Mouse (Mus musculus) liver, embryonic 13.5 days (tissue): ENCODE data around the gene Tfr2. TPM values are rescaled to one million over a fixed set of nuclear protein-coding genes. Genes with fewer than 3 reads are reported as not detected.

Experiments
- ATAC-seq: fragments of 200-750 bp; cut with Nextera tagmentation; 2 replicates; pipeline ENCODE4 v1.8.0; 2017; ENCODE audit warnings: low read depth, mild to moderate bottlenecking, moderate number of reproducible peaks, moderate library complexity
- DNase-seq: peaks from one replicate; pipeline ENCODE4 v3.0.0; 2022
- H3K27ac ChIP-seq: fragments of 300-500 bp; sonication (generic); 2 replicates; pipeline ENCODE4 v1.5.1; 2015; ENCODE audit warnings: moderate library complexity, mild to moderate bottlenecking, inconsistent platforms
- H3K27me3 ChIP-seq: fragments of 300-500 bp; sonication (generic); 2 replicates; pipeline ENCODE4 v1.6.1; 2015; ENCODE audit warnings: mild to moderate bottlenecking, inconsistent platforms
- H3K36me3 ChIP-seq: fragments of 300-500 bp; sonication (generic); 2 replicates; pipeline ENCODE4 v1.6.1; 2015; ENCODE audit warnings: mild to moderate bottlenecking, inconsistent platforms
- H3K4me1 ChIP-seq: fragments of 300-500 bp; sonication (generic); replicated peaks from 2 replicates; pipeline ENCODE4 v1.6.1; 2015; ENCODE audit warnings: inconsistent platforms
- H3K4me2 ChIP-seq: fragments of 300-500 bp; sonication (generic); 2 replicates; pipeline ENCODE4 v1.6.1; 2015; ENCODE audit warnings: inconsistent platforms, mild to moderate bottlenecking, moderate library complexity
- H3K4me3 ChIP-seq: fragments of 300-500 bp; sonication (generic); replicated peaks from 2 replicates; pipeline ENCODE4 v1.5.1; 2015; ENCODE audit warnings: mild to moderate bottlenecking, inconsistent platforms
- H3K9ac ChIP-seq: fragments of 300-500 bp; sonication (generic); 2 replicates; pipeline ENCODE4 v1.6.1; 2015; ENCODE audit warnings: mild to moderate bottlenecking, inconsistent platforms
- H3K9me3 ChIP-seq: fragments of 300-500 bp; sonication (generic); replicated peaks from 2 replicates; pipeline ENCODE4 v1.6.1; 2016; ENCODE audit warnings: inconsistent platforms
- WGBS: fragments of 180-500 bp; shearing (Covaris S2); methylation state at CpG from one replicate; pipeline ENCODE4 v1.1.7; 2015; ENCODE audit not compliant: insufficient replicate concordance; 5-methylcytosine and 5-hydroxymethylcytosine counted together
- polyA plus RNA-seq: library from polyadenylated mRNA; unstranded; fragments of >200 nt; fragmentation: Nextera tagmentation; extraction: Ambion mirVana; gene quantifications from 2 replicates; pipeline ENCODE4 v1.2.1, GENCODE M21; 2015

The Tfr2 gene
- polyA plus RNA-seq, 1 experiment from 2014 or later, result 41.5 TPM

- no peaks in the 10 kb centered on the region for H3K36me3 ChIP-seq
- WGBS, result 67% methylated on average over 7 of the region's 7 CpGs
- H3K27me3 ChIP-seq, result peaks cover 9% of the 10 kb centered on the region; the same call in 1 of the 2 replicates
- no peak overlapping the region for H3K4me2 ChIP-seq
- ATAC-seq, result no peak
- H3K27ac ChIP-seq, result no peak overlapping the region
- no peaks in the 10 kb centered on the region for H3K9me3 ChIP-seq
- DNase-seq, result no peak
- H3K9ac ChIP-seq, result no peak overlapping the region
- no peak overlapping the region for H3K4me3 ChIP-seq
- H3K4me1 ChIP-seq, result 0 out of 2 replicates have a peak, but pooled peaks cover 4% of the 10 kb centered on the region
Observed at GRCm38 (mm10) chr5:137539291-137539801, 30.3 kb upstream of the Tfr2 start.

GRCm38 (mm10) chr5:137540991-137541390, 28.6 kb upstream of the Tfr2 start:
- H3K4me1 ChIP-seq, result no peaks in the 10 kb centered on the region
- WGBS, result 69% methylated on average over 6 of the region's 6 CpGs
- no peak overlapping the region for H3K4me3 ChIP-seq
- no peak overlapping the region for H3K27ac ChIP-seq
- ATAC-seq (no peak), DNase-seq (no peak)
- peaks cover 13% of the 10 kb centered on the region; the same call in 1 of the 2 replicates for H3K27me3 ChIP-seq
- H3K36me3 ChIP-seq, result no peaks in the 10 kb centered on the region
- no peaks in the 10 kb centered on the region for H3K9me3 ChIP-seq
- H3K9ac ChIP-seq, result no peak overlapping the region
- H3K4me2 ChIP-seq, result no peak overlapping the region

GRCm38 (mm10) chr5:137541768-137542540, 27.7 kb upstream of the Tfr2 start:
- Histone ChIP-seq H3K27ac (no peak overlapping the region), H3K9me3 (no peaks in the 10 kb centered on the region), H3K9ac (no peak overlapping the region), H3K27me3 (peaks cover 13% of the 10 kb centered on the region; the same call in 1 of the 2 replicates), H3K4me3 (no peak overlapping the region), H3K36me3 (no peaks in the 10 kb centered on the region), H3K4me1 (no peaks in the 10 kb centered on the region), H3K4me2 (no peak overlapping the region)
- DNase-seq (no peak), ATAC-seq (no peak)
- 60% methylated on average over 5 of the region's 5 CpGs for WGBS

- no peaks in the 10 kb centered on the region for H3K9me3 ChIP-seq
- WGBS, result 60% methylated on average over 6 of the region's 6 CpGs
- ATAC-seq (no peak), DNase-seq (no peak)
- H3K27me3 ChIP-seq, result 0 out of 2 replicates have a peak, but pooled peaks cover 4% of the 10 kb centered on the region
- no peak overlapping the region for H3K4me2 ChIP-seq
- no peak overlapping the region for H3K9ac ChIP-seq
- no peak overlapping the region for H3K27ac ChIP-seq
- no peaks in the 10 kb centered on the region for H3K36me3 ChIP-seq
- no peak overlapping the region for H3K4me3 ChIP-seq
- no peaks in the 10 kb centered on the region for H3K4me1 ChIP-seq
Observed at GRCm38 (mm10) chr5:137544926-137545325, 24.7 kb upstream of the Tfr2 start.

- DNase-seq, result no peak
- no peaks in the 10 kb centered on the region for H3K36me3 ChIP-seq
- 54% methylated on average over 4 of the region's 4 CpGs for WGBS
Observed at GRCm38 (mm10) chr5:137545596-137545995, 24.0 kb upstream of the Tfr2 start.

GRCm38 (mm10) chr5:137549840-137550239, 19.8 kb upstream of the Tfr2 start:
- 67% methylated on average over 2 of the region's 2 CpGs for WGBS
- no peak for ATAC-seq
- H3K36me3 ChIP-seq, result no peaks in the 10 kb centered on the region
- H3K4me2 ChIP-seq, result no peak overlapping the region
- DNase-seq, result no peak
- no peak overlapping the region for H3K9ac ChIP-seq
- no peak overlapping the region for H3K4me3 ChIP-seq
- H3K9me3 ChIP-seq, result no peaks in the 10 kb centered on the region
- peaks cover 9% of the 10 kb centered on the region for H3K4me1 ChIP-seq
- H3K27ac ChIP-seq, result no peak overlapping the region
- peaks cover 40% of the 10 kb centered on the region for H3K27me3 ChIP-seq

More at GRCm38 (mm10) chr5:137545596-137545995, 24.0 kb upstream of the Tfr2 start:
- no peaks in the 10 kb centered on the region for H3K9me3 ChIP-seq
- no peak overlapping the region for H3K27ac ChIP-seq
- no peak overlapping the region for H3K9ac ChIP-seq
- ATAC-seq, result no peak
- no peaks in the 10 kb centered on the region for H3K4me1 ChIP-seq
- H3K4me2 ChIP-seq, result no peak overlapping the region
- H3K4me3 ChIP-seq, result no peak overlapping the region
- H3K27me3 ChIP-seq, result peaks cover 7% of the 10 kb centered on the region; the same call in 1 of the 2 replicates

- 0 out of 2 replicates have a peak, but pooled peaks cover 4% of the 10 kb centered on the region for H3K9me3 ChIP-seq
- WGBS, result 65% methylated on average over 5 of the region's 5 CpGs
- H3K4me1 ChIP-seq, result peaks cover 9% of the 10 kb centered on the region
- no peak overlapping the region for H3K27ac ChIP-seq
- ATAC-seq, result no peak
- no peak overlapping the region for H3K4me2 ChIP-seq
- H3K27me3 ChIP-seq, result peaks cover 43% of the 10 kb centered on the region
- H3K36me3 ChIP-seq, result no peaks in the 10 kb centered on the region
- no peak overlapping the region for H3K9ac ChIP-seq
- no peak for DNase-seq
- no peak overlapping the region for H3K4me3 ChIP-seq
Observed at GRCm38 (mm10) chr5:137551119-137551518, 18.5 kb upstream of the Tfr2 start.

GRCm38 (mm10) chr5:137553000-137553399, 16.6 kb upstream of the Tfr2 start:
- H3K4me3 ChIP-seq, result 0 out of 2 replicates have a peak overlapping the region, but pooled peaks have one; percentile 21
- ATAC-seq (no peak), DNase-seq (no peak)
- H3K27ac ChIP-seq, result no peak overlapping the region
- H3K36me3 ChIP-seq, result no peaks in the 10 kb centered on the region
- 26% methylated on average over 6 of the region's 6 CpGs for WGBS
- H3K4me1 ChIP-seq, result peaks cover 9% of the 10 kb centered on the region
- 0 out of 2 replicates have a peak, but pooled peaks cover 4% of the 10 kb centered on the region for H3K9me3 ChIP-seq
- peaks cover 43% of the 10 kb centered on the region for H3K27me3 ChIP-seq
- peak overlapping the region; percentile 31 for H3K4me2 ChIP-seq
- no peak overlapping the region for H3K9ac ChIP-seq

GRCm38 (mm10) chr5:137553411-137553837, 16.2 kb upstream of the Tfr2 start, which contains the start of gene Actl6b:
Gene Actl6b (plus strand): TSS chr5:137553517.
- WGBS, result 1% methylated on average over 37 of the region's 37 CpGs
- H3K27me3 ChIP-seq, result peaks cover 46% of the 10 kb centered on the region
- peak within 1 kb of the TSS; percentile 31 for H3K4me2 ChIP-seq
- H3K4me3 ChIP-seq, result 0 out of 2 replicates have a peak within 1 kb of the TSS, but pooled peaks have one; percentile 21
- no peak within 1 kb of the TSS for H3K27ac ChIP-seq
- DNase-seq (peak; percentile 64), ATAC-seq (peak; percentile 61)
- H3K36me3 ChIP-seq, result no peaks in the 10 kb centered on the region
- H3K9me3 ChIP-seq, result 0 out of 2 replicates have a peak, but pooled peaks cover 4% of the 10 kb centered on the region
- H3K9ac ChIP-seq, result no peak within 1 kb of the TSS
- peaks cover 9% of the 10 kb centered on the region for H3K4me1 ChIP-seq

GRCm38 (mm10) chr5:137553898-137554297, 15.7 kb upstream of the Tfr2 start:
- H3K9me3 ChIP-seq, result 0 out of 2 replicates have a peak, but pooled peaks cover 4% of the 10 kb centered on the region
- peaks cover 9% of the 10 kb centered on the region for H3K4me1 ChIP-seq
- no peaks in the 10 kb centered on the region for H3K36me3 ChIP-seq
- ATAC-seq, result peak; percentile 20; the same call in 1 of the 2 replicates
- H3K4me2 ChIP-seq, result peak overlapping the region; percentile 31; the same call in 1 of the 2 replicates
- no peak for DNase-seq
- peaks cover 49% of the 10 kb centered on the region for H3K27me3 ChIP-seq
- no peak overlapping the region for H3K27ac ChIP-seq
- no peak overlapping the region for H3K4me3 ChIP-seq
- WGBS, result 38% methylated on average over 11 of the region's 11 CpGs
- no peak overlapping the region for H3K9ac ChIP-seq

- WGBS, result 48% methylated on average over 6 of the region's 6 CpGs
- H3K9me3 ChIP-seq, result no peaks in the 10 kb centered on the region
- H3K4me3 ChIP-seq, result no peak overlapping the region
- H3K4me2 ChIP-seq, result no peak overlapping the region
- ATAC-seq, result no peak
- H3K27ac ChIP-seq, result no peak overlapping the region
- 0 out of 2 replicates have a peak, but pooled peaks cover 3% of the 10 kb centered on the region for H3K4me1 ChIP-seq
- H3K9ac ChIP-seq, result no peak overlapping the region
- no peaks in the 10 kb centered on the region for H3K36me3 ChIP-seq
- H3K27me3 ChIP-seq, result peaks cover 40% of the 10 kb centered on the region
- DNase-seq, result no peak
Observed at GRCm38 (mm10) chr5:137561556-137561955, 8.1 kb upstream of the Tfr2 start.
